Mouse (Mus musculus): Measurements from ENCODE around the gene Tmem19.
"Not testable (repeated sequence)": the region's sequence is repeated elsewhere in the genome, so short reads cannot be mapped to it uniquely, and the experiment has no call there.

Tmem19 gene

GRCm38 (mm10) chr10:115348131-115348530 lies 14.2 kb downstream of the Tmem19 start:
- no peak for DNase-seq

DNA sequence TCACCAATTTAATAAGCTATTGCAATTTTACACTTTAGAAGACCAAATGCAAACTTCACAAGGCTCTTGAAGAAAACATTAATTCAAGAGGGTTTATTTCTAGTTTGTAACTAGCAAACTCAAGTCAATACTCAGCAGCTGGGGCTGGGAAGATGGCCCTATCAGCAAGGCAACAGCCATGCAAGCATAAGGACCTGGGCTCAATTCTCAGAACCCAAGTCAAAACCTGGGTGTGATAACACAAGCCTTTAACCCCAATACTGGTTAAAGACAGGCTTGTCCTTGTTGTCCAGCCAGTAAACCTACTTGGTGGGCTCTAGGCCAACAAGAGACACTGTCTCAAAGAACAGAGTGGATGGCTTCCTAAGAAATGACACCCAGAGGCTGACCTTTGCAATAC lies 15.9 kb downstream of the Tmem19 start:
- DNase-seq, result no peak

- no peak for DNase-seq
Observed at GRCm38 (mm10) chr10:115342771-115343425, 19.4 kb downstream of the Tmem19 start.

DNA sequence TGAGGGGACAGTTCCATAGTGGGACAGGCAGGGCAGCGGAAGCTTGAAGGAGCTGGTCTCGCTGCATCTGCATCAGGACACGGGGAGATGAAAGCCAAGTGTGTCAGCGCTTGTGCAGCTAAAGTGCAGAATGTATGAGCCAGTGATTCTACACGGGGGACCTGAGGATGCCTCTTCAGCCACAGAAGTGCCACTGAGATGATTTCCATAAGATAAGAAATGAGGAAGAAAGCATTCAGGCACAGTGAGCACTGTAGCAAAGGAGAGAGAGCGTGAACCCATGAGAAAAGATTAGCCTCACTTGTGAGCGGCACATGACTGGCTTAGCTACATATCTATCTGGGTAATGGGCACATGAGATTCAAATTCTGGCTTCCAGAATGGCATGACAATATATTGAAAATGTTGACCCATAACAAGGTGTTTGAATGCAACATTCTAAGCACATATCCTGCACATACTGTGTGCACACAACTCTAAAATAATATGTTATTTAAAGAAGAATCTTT lies 22.4 kb downstream of the Tmem19 start:
- no peak for DNase-seq

DNA sequence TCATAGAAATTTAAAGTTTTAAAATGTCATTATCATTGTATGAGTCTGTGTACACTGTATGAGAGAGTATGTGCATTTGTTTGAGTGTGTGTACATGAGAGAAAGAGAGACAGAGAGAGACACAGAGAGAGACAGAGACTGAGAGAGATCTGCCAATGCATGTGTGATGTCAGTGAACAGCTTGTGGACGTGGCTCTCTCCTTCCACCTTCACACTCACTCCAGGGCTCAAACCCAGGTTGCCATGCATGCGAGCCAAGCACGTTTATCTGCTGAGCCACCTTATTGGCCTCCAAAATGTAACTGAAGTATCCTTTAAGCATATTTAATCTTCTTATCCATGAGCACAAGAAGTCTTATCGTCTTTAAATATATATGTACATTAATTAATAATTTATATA lies 25.4 kb downstream of the Tmem19 start:
- no peak for DNase-seq

DNA sequence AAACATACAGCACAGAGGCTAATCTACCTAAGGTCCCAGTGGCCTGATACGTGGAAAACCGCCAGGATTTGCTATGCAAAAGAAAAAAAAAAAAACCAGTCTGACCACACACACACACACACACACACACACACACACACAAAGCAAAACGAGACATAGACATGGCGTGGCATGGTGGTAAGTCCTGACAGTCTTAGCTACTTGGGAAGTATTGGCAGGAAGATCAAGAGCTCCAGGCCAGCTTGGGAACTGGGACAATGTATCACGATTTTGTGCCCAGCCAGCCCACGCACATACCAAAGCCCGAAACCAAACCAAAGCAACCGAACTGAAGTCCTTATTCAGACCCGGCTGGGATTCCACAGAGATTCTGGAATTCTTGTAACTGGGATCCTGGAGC lies 28.8 kb downstream of the Tmem19 start:
- no peak for DNase-seq

- DNase-seq, result no peak
Observed at GRCm38 (mm10) chr10:115332997-115333396, 29.3 kb downstream of the Tmem19 start.

DNA sequence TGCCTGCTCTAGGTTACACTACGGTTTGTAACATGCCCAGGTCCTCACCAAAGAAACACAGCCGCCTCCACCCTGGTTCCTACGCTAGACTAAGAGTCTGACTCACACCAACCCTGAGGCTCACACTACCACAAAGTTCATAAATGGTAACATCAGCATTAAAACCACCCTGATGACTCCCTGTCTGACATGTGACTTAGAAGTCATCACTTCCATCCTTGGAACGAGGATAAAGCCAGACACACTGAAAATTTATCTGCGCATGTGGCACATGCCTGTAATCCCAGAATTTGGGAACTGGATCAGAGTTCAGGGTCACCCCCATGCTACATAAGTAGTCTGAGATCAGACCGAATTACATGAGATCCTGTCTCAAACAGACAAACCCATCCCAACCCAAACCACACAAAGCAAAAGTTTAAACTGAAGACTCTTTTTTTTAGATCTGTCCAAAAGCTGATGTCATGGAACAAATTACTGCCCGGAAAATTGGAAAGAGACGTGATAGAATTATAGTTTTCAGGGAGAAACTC lies 29.8 kb downstream of the Tmem19 start:
- no peak for DNase-seq

GRCm38 (mm10) chr10:115329010-115329530 lies 33.2 kb downstream of the Tmem19 start:
- no peak for DNase-seq

DNA sequence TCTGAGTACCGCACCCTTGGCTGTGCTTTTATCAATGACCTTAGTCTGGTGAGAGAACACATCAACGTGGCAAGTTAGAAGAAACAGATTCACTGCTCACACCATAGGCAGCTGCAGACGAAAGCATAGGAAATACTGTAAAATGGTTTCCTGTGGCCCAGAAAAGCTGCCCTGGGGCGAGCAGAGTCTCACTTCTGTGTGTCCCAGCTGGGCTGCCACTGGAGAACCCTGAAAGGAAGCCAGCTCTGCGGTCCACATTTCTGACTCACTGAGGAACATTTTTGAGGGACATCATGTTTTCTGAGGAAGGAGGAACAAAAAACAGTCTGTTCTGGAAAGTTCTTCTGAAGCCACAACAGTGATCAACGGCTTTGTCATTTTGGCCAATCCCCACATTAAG lies 33.8 kb downstream of the Tmem19 start:
- no peak for DNase-seq

GRCm38 (mm10) chr10:115323295-115323694 lies 39.0 kb downstream of the Tmem19 start:
- DNase-seq, result peak; percentile 81 to 85

DNA sequence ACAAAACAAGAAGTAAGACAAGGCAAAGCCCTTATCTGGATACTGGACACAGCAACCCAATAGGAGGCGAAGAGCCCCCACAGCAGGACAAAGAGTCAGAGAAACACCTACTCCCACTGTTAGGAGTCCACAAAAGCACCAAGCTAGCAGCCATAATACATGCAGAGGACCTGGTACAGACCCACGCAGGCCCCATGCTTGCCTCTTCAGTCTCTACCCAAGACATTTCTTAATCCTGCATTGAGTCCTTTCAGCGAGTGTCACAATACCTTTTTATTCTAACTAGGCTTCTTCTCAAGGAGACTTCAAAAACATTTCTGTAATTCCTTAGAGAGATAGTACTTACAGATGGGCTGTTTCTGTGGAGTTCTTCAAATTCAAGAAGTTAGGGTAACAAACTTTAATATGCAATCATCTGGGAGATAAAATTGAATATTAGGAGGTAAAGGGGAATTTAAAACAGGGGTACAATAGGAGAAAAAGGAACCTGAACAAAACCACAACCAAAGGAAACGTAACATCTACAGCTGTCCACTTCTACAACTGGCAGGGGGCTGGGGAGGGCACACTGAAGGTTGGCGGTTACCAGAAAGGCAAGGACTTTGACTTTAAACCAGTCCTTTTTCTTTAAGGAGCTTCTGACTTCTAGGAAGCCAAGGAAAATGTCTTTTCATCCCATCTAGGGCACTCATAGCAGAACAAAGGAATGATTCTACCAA lies 40.8 kb downstream of the Tmem19 start:
- DNase-seq, result no peak

GRCm38 (mm10) chr10:115318388-115318787 lies 43.9 kb downstream of the Tmem19 start:
- DNase-seq, result not testable (repeated sequence)

GRCm38 (mm10) chr10:115316313-115316712 lies 46.0 kb downstream of the Tmem19 start:
- DNase-seq, result no peak

- DNase-seq, result peak; percentile 99 to 100
Observed at GRCm38 (mm10) chr10:115315473-115316171, 46.7 kb downstream of the Tmem19 start, which contains the start of gene Rab21. Gene Rab21, minus strand, starts transcription at chr10:115315594.

DNA sequence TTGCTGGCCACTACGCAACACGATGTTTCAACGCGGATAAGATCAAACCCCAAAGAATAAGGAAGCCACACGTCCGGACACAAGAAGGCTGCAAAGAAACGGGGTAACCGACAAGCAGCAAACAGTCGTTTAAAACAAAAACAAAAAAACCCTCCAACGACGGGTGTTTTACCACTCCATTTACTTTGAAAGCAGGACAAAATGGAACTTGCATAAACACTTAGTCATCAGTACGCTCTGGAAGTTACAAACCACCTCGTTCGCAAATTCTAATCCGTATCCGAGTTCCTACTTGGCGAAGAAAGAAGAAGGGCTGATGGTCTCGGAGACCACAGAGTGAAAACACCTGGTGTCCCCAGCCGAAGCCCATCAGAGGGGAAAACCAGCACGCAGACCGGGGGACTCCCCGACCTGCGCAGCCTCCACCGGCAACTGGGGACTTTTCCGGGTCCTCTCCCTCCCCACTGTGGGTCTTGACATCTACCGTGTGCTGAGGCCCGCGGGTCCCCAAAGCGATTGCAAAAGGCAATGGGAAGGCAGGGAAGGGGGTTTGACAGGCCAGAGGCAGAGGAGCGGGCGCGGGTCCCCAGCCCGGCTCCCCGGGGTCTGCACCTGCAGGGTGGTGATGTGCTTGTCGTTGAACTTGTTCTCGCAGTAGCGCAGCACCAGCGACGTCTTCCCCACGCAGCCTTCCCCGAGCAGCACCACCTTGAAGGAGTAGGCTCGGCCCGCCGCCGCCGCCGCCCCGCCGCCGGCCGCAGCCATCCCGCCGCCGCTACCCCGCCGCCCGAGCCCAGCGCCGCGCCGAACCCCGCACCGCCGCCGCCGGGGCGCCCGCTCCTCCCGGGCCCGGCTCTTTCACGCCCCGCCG lies 47.5 kb downstream of the Tmem19 start:
- DNase-seq, result peak; percentile 89 to 92

DNA sequence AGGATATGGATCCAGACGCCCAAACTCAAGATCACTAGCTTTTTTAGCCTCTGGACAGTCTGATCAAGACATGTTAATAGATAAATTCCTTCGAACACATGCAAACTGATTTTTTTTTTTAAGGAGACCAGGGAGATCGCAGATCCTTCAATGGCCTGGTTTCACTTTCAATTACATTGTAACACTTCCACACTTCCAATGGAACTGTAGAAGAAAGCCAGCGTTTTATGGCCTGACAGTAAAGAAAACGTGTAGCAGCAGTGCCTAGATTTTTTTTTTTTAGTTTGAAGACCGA lies 48.1 kb downstream of the Tmem19 start:
- DNase-seq, result peak in 1 of 2 experiments; percentile 26

- DNase-seq, result peak; percentile 48 to 54
Observed at GRCm38 (mm10) chr10:115313641-115314286, 48.5 kb downstream of the Tmem19 start.

- peak; percentile 35 to 37 for DNase-seq
Observed at GRCm38 (mm10) chr10:115312732-115313131, 49.6 kb downstream of the Tmem19 start.

- DNase-seq, result peak; percentile 65 to 66
Observed at GRCm38 (mm10) chr10:115312194-115312593, 50.1 kb downstream of the Tmem19 start.

GRCm38 (mm10) chr10:115311263-115311965 lies 50.9 kb downstream of the Tmem19 start:
- DNase-seq, result peak; percentile 29 to 30
